Mouse (Mus musculus): ENCODE measurements around the gene Trhde. TPM values are rescaled to one million over a fixed set of nuclear protein-coding genes. Genes with fewer than 3 reads are reported as not detected.

Gene Trhde
- polyA plus RNA-seq, 1 experiment from 2014 or later: 4.1 TPM

- H3K9me3 ChIP-seq (replicated peaks): no peaks in the 10 kb centered on the region
- H3K27me3 ChIP-seq: no peaks in the 10 kb centered on the region
- no peak for ATAC-seq (ENCODE audit: low FRiP score)
Measured at GRCm38 (mm10) chr10:114701791-114702190, 100.3 kb downstream of the Trhde start.

GRCm38 (mm10) chr10:114671791-114672415 is 130.2 kb downstream of the Trhde start:
- Histone ChIP-seq H3K4me1 (no peaks in the 10 kb centered on the region), H3K27ac (no peak overlapping the region), H3K36me3 (no peaks in the 10 kb centered on the region), H3K9me3 (replicated peaks) (no peaks in the 10 kb centered on the region), H3K4me2 (replicated peaks) (no peak overlapping the region), H3K4me3 (no peak overlapping the region), H3K9ac (no peak overlapping the region), H3K27me3 (no peaks in the 10 kb centered on the region)
- no peak for ATAC-seq (ENCODE audit: low FRiP score)
- WGBS: 64% methylated on average over 6 of the region's 6 CpGs

More at GRCm38 (mm10) chr10:114701791-114702190, 100.3 kb downstream of the Trhde start:
- no peak overlapping the region for H3K4me2 ChIP-seq (replicated peaks)
- H3K4me3 ChIP-seq: no peak overlapping the region
- H3K36me3 ChIP-seq: no peaks in the 10 kb centered on the region
- no peak overlapping the region for H3K9ac ChIP-seq
- no peak overlapping the region for H3K27ac ChIP-seq
- no peaks in the 10 kb centered on the region for H3K4me1 ChIP-seq

- 85% methylated on average over 3 of the region's 3 CpGs for WGBS
- H3K9me3 ChIP-seq (replicated peaks): no peaks in the 10 kb centered on the region
- no peaks in the 10 kb centered on the region for H3K36me3 ChIP-seq
- ATAC-seq (ENCODE audit: low FRiP score): no peak
- H3K9ac ChIP-seq: no peak overlapping the region
- no peaks in the 10 kb centered on the region for H3K27me3 ChIP-seq
- no peak overlapping the region for H3K27ac ChIP-seq
- H3K4me1 ChIP-seq: no peaks in the 10 kb centered on the region
- H3K4me3 ChIP-seq: no peak overlapping the region
- H3K4me2 ChIP-seq (replicated peaks): no peak overlapping the region
Measured at GRCm38 (mm10) chr10:114593046-114593445, 209.1 kb downstream of the Trhde start.

GRCm38 (mm10) chr10:114578926-114579325 is 223.2 kb downstream of the Trhde start:
- Histone ChIP-seq H3K27me3 (no peaks in the 10 kb centered on the region), H3K9me3 (replicated peaks) (no peaks in the 10 kb centered on the region), H3K9ac (no peak overlapping the region), H3K27ac (no peak overlapping the region), H3K4me2 (replicated peaks) (no peak overlapping the region), H3K4me1 (no peaks in the 10 kb centered on the region), H3K4me3 (no peak overlapping the region), H3K36me3 (no peaks in the 10 kb centered on the region)
- 76% methylated on average over 2 of the region's 2 CpGs for WGBS
- ATAC-seq (ENCODE audit: low FRiP score): no peak

- H3K4me1 ChIP-seq: no peaks in the 10 kb centered on the region
- H3K9me3 ChIP-seq (replicated peaks): no peaks in the 10 kb centered on the region
- no peak overlapping the region for H3K9ac ChIP-seq
- 88% methylated on average over 1 of the region's 1 CpGs for WGBS
- ATAC-seq (ENCODE audit: low FRiP score): no peak
- no peak overlapping the region for H3K4me2 ChIP-seq (replicated peaks)
- no peaks in the 10 kb centered on the region for H3K36me3 ChIP-seq
- no peak overlapping the region for H3K27ac ChIP-seq
- no peaks in the 10 kb centered on the region for H3K27me3 ChIP-seq
- no peak overlapping the region for H3K4me3 ChIP-seq
Measured at GRCm38 (mm10) chr10:114567891-114568290, 234.2 kb downstream of the Trhde start.

- Histone ChIP-seq H3K9me3 (replicated peaks) (no peaks in the 10 kb centered on the region), H3K27ac (no peak overlapping the region), H3K4me1 (no peaks in the 10 kb centered on the region), H3K9ac (no peak overlapping the region), H3K4me2 (replicated peaks) (no peak overlapping the region), H3K36me3 (no peaks in the 10 kb centered on the region), H3K27me3 (no peaks in the 10 kb centered on the region), H3K4me3 (no peak overlapping the region)
- ATAC-seq (ENCODE audit: low FRiP score): no peak
- WGBS: 66% methylated on average over 1 of the region's 1 CpGs
Measured at GRCm38 (mm10) chr10:114509186-114509585, 292.9 kb downstream of the Trhde start.

- H3K4me3 ChIP-seq: no peak overlapping the region
- H3K4me2 ChIP-seq (replicated peaks): no peak overlapping the region
- no peaks in the 10 kb centered on the region for H3K4me1 ChIP-seq
- no peaks in the 10 kb centered on the region for H3K9me3 ChIP-seq (replicated peaks)
- no peaks in the 10 kb centered on the region for H3K27me3 ChIP-seq
- ATAC-seq (ENCODE audit: low FRiP score): no peak
- 84% methylated on average over 4 of the region's 4 CpGs for WGBS
- H3K9ac ChIP-seq: no peak overlapping the region
- H3K36me3 ChIP-seq: no peaks in the 10 kb centered on the region
- H3K27ac ChIP-seq: no peak overlapping the region
Measured at GRCm38 (mm10) chr10:114488806-114489205, 313.3 kb downstream of the Trhde start.

GRCm38 (mm10) chr10:114455591-114455990 is 346.5 kb downstream of the Trhde start:
- WGBS: 59% methylated on average over 3 of the region's 3 CpGs

GRCm38 (mm10) chr10:114448116-114448515 is 354.0 kb downstream of the Trhde start:
- Histone ChIP-seq H3K4me2 (replicated peaks) (no peak overlapping the region), H3K36me3 (no peaks in the 10 kb centered on the region), H3K9ac (no peak overlapping the region), H3K4me1 (no peaks in the 10 kb centered on the region), H3K4me3 (no peak overlapping the region), H3K9me3 (replicated peaks) (no peaks in the 10 kb centered on the region), H3K27me3 (no peaks in the 10 kb centered on the region), H3K27ac (no peak overlapping the region)
- WGBS: 80% methylated on average over 6 of the region's 6 CpGs
- no peak for ATAC-seq (ENCODE audit: low FRiP score)

More at GRCm38 (mm10) chr10:114455591-114455990, 346.5 kb downstream of the Trhde start:
- Histone ChIP-seq H3K27ac (no peak overlapping the region), H3K4me2 (replicated peaks) (no peak overlapping the region), H3K4me1 (no peaks in the 10 kb centered on the region), H3K9me3 (replicated peaks) (no peaks in the 10 kb centered on the region), H3K4me3 (no peak overlapping the region), H3K9ac (no peak overlapping the region), H3K36me3 (no peaks in the 10 kb centered on the region), H3K27me3 (no peaks in the 10 kb centered on the region)
- no peak for ATAC-seq (ENCODE audit: low FRiP score)

- ATAC-seq (ENCODE audit: low FRiP score): no peak
- H3K4me1 ChIP-seq: no peaks in the 10 kb centered on the region
- no peaks in the 10 kb centered on the region for H3K36me3 ChIP-seq
- H3K4me3 ChIP-seq: no peak overlapping the region
- no peak overlapping the region for H3K27ac ChIP-seq
- WGBS: 80% methylated on average over 3 of the region's 3 CpGs
- H3K9me3 ChIP-seq (replicated peaks): no peaks in the 10 kb centered on the region
- no peak overlapping the region for H3K9ac ChIP-seq
- H3K27me3 ChIP-seq: no peaks in the 10 kb centered on the region
- no peak overlapping the region for H3K4me2 ChIP-seq (replicated peaks)
Measured at GRCm38 (mm10) chr10:114418956-114419530, 383.1 kb downstream of the Trhde start.

GRCm38 (mm10) chr10:114415717-114416116 is 386.4 kb downstream of the Trhde start:
- WGBS: 77% methylated on average over 2 of the region's 2 CpGs
- H3K9me3 ChIP-seq (replicated peaks): no peaks in the 10 kb centered on the region
- H3K36me3 ChIP-seq: no peaks in the 10 kb centered on the region
- H3K4me1 ChIP-seq: no peaks in the 10 kb centered on the region
- no peak for ATAC-seq (ENCODE audit: low FRiP score)
- no peak overlapping the region for H3K4me2 ChIP-seq (replicated peaks)
- H3K27ac ChIP-seq: no peak overlapping the region
- no peak overlapping the region for H3K4me3 ChIP-seq
- H3K9ac ChIP-seq: no peak overlapping the region
- no peaks in the 10 kb centered on the region for H3K27me3 ChIP-seq

GRCm38 (mm10) chr10:114405260-114405659 is 396.8 kb downstream of the Trhde start:
- Histone ChIP-seq H3K9me3 (replicated peaks) (no peaks in the 10 kb centered on the region), H3K36me3 (no peaks in the 10 kb centered on the region), H3K4me3 (no peak overlapping the region), H3K9ac (no peak overlapping the region), H3K27ac (no peak overlapping the region), H3K4me2 (replicated peaks) (no peak overlapping the region), H3K27me3 (no peaks in the 10 kb centered on the region), H3K4me1 (0 out of 2 replicates have a peak, but pooled peaks cover 2% of the 10 kb centered on the region)
- peak; percentile 72 for ATAC-seq (ENCODE audit: low FRiP score)
- WGBS: 53% methylated on average over 7 of the region's 7 CpGs

GRCm38 (mm10) chr10:114403795-114404194 is 398.3 kb downstream of the Trhde start:
- Histone ChIP-seq H3K27ac (no peak overlapping the region), H3K9me3 (replicated peaks) (no peaks in the 10 kb centered on the region), H3K4me3 (no peak overlapping the region), H3K9ac (no peak overlapping the region), H3K4me2 (replicated peaks) (no peak overlapping the region), H3K36me3 (no peaks in the 10 kb centered on the region), H3K27me3 (no peaks in the 10 kb centered on the region), H3K4me1 (0 out of 2 replicates have a peak, but pooled peaks cover 2% of the 10 kb centered on the region)
- ATAC-seq (ENCODE audit: low FRiP score): no peak
- 81% methylated on average over 2 of the region's 2 CpGs for WGBS
